Mouse (Mus musculus) heart, adult 2 months (tissue): Measurements from ENCODE around the gene Shank1. TPM values are rescaled to one million over a fixed set of nuclear protein-coding genes. Genes with fewer than 3 reads are reported as not detected.
A peak's percentile ranks its signal among the peaks of the same experiment; 100 is the strongest.
"Not testable (repeated sequence)": the region's sequence is repeated elsewhere in the genome, so short reads cannot be mapped to it uniquely, and the experiment has no call there.

ENCODE experiments used
- DNase-seq, 2 experiments: peaks; one replicate each; pipeline ENCODE4 v3.0.0; 2021
- H3K27ac ChIP-seq: fragments of 200-600 bp; 2 replicates; pipeline ENCODE4 v1.8.1; 2022
- H3K27me3 ChIP-seq: fragments of 200-500 bp; 2 replicates; pipeline ENCODE4 v1.6.1; 2012; ENCODE audit warnings: mild to moderate bottlenecking, low read length, inconsistent platforms, mixed read lengths; ENCODE audit not compliant: control insufficient read depth, insufficient read depth
- H3K36me3 ChIP-seq: fragments of 200-500 bp; 2 replicates; pipeline ENCODE4 v1.6.1; 2012; ENCODE audit warnings: low read length, inconsistent platforms; ENCODE audit not compliant: control insufficient read depth, insufficient read depth
- H3K4me1 ChIP-seq: fragments of 200-500 bp; 2 replicates; pipeline ENCODE4 v1.6.1; 2011; ENCODE audit warnings: low read length; ENCODE audit not compliant: control insufficient read depth, insufficient read depth
- H3K4me3 ChIP-seq: fragments of 200-600 bp; 2 replicates; pipeline ENCODE4 v1.8.1; 2022
- H3K79me2 ChIP-seq: fragments of 200-500 bp; replicated peaks from 2 replicates; pipeline ENCODE4 v1.6.1; 2012; ENCODE audit warnings: mild to moderate bottlenecking, inconsistent platforms, low read length, moderate library complexity, mixed read lengths; ENCODE audit not compliant: control insufficient read depth, insufficient read depth
- H3K9ac ChIP-seq: fragments of 200-500 bp; 2 replicates; pipeline ENCODE4 v1.6.1; 2012; ENCODE audit warnings: low read depth, mild to moderate bottlenecking, control low read depth, inconsistent platforms, low read length, mixed read lengths
- CTCF ChIP-seq: fragments of 200-600 bp; IDR thresholded peaks from 2 replicates; pipeline ENCODE4 v1.8.1; 2022; ENCODE audit warnings: antibody characterized with exemption, mild to moderate bottlenecking, moderate library complexity
- EP300 ChIP-seq: fragments of 200-500 bp; IDR thresholded peaks from 2 replicates; pipeline ENCODE4 v1.6.1; 2011; ENCODE audit warnings: low read depth, low read length, control low read depth; ENCODE audit not compliant: insufficient read depth
- POLR2A ChIP-seq: fragments of 200-500 bp; IDR thresholded peaks from 2 replicates; pipeline ENCODE4 v1.6.1; 2011; ENCODE audit warnings: mild to moderate bottlenecking, low read depth, low read length, control low read depth; ENCODE audit not compliant: insufficient read depth
- WGBS: fragments of 180-500 bp; shearing (Covaris S2); methylation state at CpG from one replicate; pipeline ENCODE4 v1.1.7; 2018; 5-methylcytosine and 5-hydroxymethylcytosine counted together
- intact Hi-C: fragments of 180-260 bp; cut with DNase I; formaldehyde crosslinking; loops from one replicate; pipeline ENCODE4 v1.15.1; 2025
- polyA plus RNA-seq: library from polyadenylated mRNA; depleted of rRNA; stranded (reverse); fragments of >200 nt; gene quantifications from 2 replicates; pipeline ENCODE4 v1.2.3, GENCODE M21; 2012
- total RNA-seq, 2 experiments: library from RNA; stranded (reverse); gene quantifications; 2 replicates each; pipeline ENCODE4 v1.2.3; 2021

The Shank1 gene
- total and polyA plus RNA-seq, 3 experiments, result 0.94 to 2.3 (median 1.2) TPM

DNA sequence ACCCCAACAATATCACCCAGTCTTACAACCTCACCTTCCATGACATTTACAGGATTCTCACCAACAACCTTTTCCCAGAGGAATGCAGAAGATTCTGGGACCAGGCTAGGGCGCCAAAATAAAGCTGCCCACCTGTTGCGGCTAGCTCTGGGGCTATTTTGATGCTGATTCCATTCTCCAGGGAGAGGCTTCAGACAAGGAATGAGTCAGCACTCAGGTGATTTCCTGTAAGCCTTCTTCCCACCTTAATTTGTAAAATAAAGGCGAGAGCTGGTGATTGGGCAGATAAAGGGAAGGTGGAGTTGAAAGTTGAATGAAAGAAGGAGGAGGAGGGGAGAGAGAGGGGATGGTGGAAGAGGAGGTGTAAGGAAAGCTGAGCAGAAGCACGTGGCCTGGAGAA is 18.6 kb upstream of the Shank1 start:
- Histone ChIP-seq H3K27ac (no peak overlapping the region), H3K4me1 (no peaks in the 10 kb centered on the region), H3K27me3 (no peaks in the 10 kb centered on the region), H3K4me3 (no peak overlapping the region), H3K9ac (no peak overlapping the region), H3K79me2 (no peaks in the 10 kb centered on the region), H3K36me3 (no peaks in the 10 kb centered on the region)
- 40% methylated on average over 4 of the region's 4 CpGs for WGBS
- DNase-seq, result no peak
- intact Hi-C loops, result no loop called here
- TF ChIP-seq CTCF (no peak), EP300 (no peak), POLR2A (no peak)

DNA sequence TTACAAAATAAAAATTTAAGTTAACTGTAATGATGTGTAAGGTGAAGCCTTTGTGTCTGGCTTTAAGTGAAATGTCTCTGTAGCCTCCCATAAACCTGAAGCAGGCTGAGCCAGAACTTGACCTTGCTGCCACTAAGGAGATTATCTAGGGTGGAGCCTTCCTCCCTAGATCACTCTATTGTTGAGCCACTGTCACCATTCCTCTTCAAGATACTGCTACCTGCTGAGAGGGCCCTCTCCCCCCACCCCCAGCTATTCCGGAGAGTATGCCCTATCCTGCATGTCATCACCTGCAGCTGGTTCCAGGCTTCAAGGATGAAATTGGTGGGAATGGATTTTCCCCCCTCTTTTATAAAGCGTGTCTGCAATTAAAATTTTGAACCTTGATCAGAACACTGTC is 12.6 kb upstream of the Shank1 start:
- H3K27ac ChIP-seq, H3K27me3 ChIP-seq, DNase-seq, intact Hi-C loops, H3K9ac ChIP-seq, H3K36me3 ChIP-seq, H3K4me3 ChIP-seq, H3K4me1 ChIP-seq, H3K79me2 ChIP-seq: not testable (repeated sequence)
- 58% methylated on average over 2 of the region's 2 CpGs for WGBS

DNA sequence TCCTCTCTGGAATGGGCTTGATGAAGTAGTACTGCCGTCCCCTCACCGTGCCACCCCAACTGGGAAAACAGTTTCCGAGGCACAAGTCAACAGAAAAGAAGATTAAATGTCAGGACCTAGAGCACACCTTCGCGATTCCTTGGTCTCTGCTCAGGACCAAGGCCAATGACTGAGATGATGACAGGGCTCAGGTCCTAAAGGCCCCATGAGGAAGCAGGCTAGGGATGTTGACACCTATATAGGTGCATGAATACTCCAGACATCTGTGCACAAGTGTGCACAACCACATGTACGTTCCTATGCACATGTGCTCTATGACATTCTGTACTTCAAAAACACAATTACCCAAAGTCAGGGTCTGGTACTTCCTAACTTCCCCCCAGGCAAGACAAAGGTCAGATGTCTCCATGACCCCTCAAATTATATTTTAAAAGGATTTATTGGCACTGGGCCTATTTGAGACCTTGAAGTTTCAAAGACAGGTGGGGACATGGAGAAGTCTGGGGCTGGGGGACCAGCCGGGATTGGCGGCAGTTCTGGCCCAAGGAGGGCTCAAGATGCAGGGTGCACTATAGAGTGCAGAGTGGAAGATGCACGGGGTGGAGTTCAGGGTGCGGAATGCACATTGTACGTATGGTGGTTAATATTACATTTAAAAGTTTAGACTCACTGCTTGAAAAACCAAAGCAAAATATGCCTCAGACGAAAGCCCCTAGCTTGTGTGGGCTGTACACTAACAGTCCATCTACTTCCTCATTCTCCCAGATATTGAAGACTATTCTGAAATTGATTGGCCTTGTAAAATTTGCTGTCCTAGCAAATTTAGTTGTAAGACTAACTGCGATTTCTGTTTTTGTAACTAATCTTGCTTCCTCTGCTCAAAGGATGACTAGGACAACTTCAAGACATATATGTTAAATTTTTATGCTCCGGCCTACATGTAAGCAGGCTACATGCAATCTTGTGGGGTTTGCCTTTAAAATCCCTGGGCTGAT is 6.4 kb upstream of the Shank1 start:
- H3K27ac ChIP-seq, result peak overlapping the region; percentile 92; the same call in 1 of the 2 replicates
- peak overlapping the region; percentile 91 for H3K4me3 ChIP-seq
- intact Hi-C loops, result loop anchor here (10.0 kb wide), 1 partner anchor 59 kb away; the partner anchor contains the start of genes 1700028J19Rik and 2410002F23Rik
- H3K79me2 ChIP-seq, result no peaks in the 10 kb centered on the region
- WGBS, result 91% methylated on average over 14 of the region's 14 CpGs
- no peaks in the 10 kb centered on the region for H3K36me3 ChIP-seq
- no peak for DNase-seq
- no peaks in the 10 kb centered on the region for H3K4me1 ChIP-seq
- H3K27me3 ChIP-seq, result peaks cover 1% of the 10 kb centered on the region; the same call in 1 of the 2 replicates
- TF ChIP-seq CTCF, result no peak
- TF ChIP-seq POLR2A, result no peak
- no peak for TF ChIP-seq EP300
- no peak overlapping the region for H3K9ac ChIP-seq

DNA sequence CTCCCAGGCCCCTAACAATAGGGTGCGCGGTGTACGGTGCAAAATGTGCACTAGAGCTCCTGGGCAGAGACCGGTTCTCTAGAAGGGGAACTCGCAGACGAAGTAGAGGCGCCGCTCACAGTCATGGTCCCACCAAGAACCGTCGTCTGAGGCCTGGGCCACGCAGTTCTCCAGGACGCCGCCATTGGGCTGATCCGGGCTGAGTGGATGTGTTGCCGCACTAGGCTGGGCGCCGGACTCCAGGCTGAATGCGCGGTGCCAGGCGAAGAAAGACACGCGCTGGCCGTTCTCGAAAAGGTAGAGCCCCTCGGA is 5.6 kb upstream of the Shank1 start:
- Histone ChIP-seq H3K4me1 (no peaks in the 10 kb centered on the region), H3K36me3 (no peaks in the 10 kb centered on the region), H3K27me3 (peaks cover 1% of the 10 kb centered on the region; the same call in 1 of the 2 replicates), H3K27ac (peak overlapping the region; percentile 92), H3K9ac (peak overlapping the region; percentile 91), H3K79me2 (no peaks in the 10 kb centered on the region), H3K4me3 (peak overlapping the region; percentile 91)
- no peak for TF ChIP-seq POLR2A
- TF ChIP-seq EP300, result no peak
- TF ChIP-seq CTCF, result no peak
- no peak for DNase-seq
- intact Hi-C loops, result loop anchor here (10.0 kb wide), 1 partner anchor 60 kb away; the partner anchor contains the start of genes 1700028J19Rik and 2410002F23Rik
- 2% methylated on average over 25 of the region's 25 CpGs for WGBS

DNA sequence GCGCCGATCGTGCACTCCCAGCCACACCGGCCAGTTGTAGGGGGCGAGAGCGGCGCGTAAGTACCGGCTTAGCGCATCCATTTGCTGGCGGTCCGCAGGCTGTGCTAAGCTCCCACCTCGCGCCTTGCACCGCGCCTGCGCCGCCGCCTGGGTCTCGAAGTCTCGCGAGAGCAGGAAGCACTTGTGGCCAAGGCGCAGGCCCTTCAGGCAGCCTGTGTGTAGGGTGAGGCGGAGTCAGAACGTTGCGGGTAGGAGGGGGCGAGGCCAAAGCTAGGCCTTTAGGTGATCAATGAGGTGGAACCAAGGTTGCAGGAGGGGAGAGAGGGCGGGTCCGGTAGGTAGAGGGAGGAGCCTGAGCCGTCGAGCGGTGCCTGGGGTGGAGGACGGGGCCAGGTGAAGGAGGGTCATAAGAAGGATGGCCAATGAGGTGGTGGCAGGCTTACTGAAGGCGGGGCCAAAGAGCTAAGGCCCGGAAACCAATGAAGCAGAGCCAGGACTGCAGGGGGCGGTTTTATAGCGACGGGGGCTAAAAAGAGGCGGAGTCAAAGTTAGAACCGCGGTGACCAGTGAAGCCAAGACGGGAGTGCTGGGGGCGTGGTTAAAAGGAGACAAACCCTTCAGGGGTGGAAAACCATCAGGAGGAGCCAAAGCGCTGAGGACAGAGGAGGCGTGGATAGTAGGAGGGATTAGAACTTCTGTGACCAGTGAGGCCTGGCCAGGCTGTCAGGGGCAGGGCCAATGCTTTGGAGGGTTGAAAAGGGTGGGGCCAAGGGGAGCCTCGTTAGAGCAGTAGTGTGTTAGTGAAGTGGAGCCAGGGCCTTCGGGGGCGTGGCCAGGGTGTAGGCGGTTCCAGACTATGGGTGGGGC is 5.0 kb upstream of the Shank1 start:
- H3K79me2 ChIP-seq, result no peaks in the 10 kb centered on the region
- TF ChIP-seq EP300 (0 out of 2 replicates have a peak, but pooled peaks have one; percentile 35), CTCF (peak; percentile 28; the same call in 1 of the 2 replicates), POLR2A (peak; percentile 96)
- H3K27me3 ChIP-seq, result peaks cover 1% of the 10 kb centered on the region; the same call in 1 of the 2 replicates
- WGBS, result 1% methylated on average over 49 of the region's 49 CpGs
- H3K9ac ChIP-seq, result peak overlapping the region; percentile 91
- H3K4me3 ChIP-seq, result peak overlapping the region; percentile 91
- no peaks in the 10 kb centered on the region for H3K4me1 ChIP-seq
- peak overlapping the region; percentile 92 for H3K27ac ChIP-seq
- peak; percentile 93 to 97 for DNase-seq
- no peaks in the 10 kb centered on the region for H3K36me3 ChIP-seq
- intact Hi-C loops, result loop anchor here (5.0 to 10.0 kb wide), 4 partner anchors 43 to 162 kb away; partner anchors contain the start of genes 1700028J19Rik, 2410002F23Rik, Aspdh and Gm15517
